Mouse (Mus musculus): ENCODE results near the gene Dennd2c. TPM values are rescaled to one million over a fixed set of nuclear protein-coding genes. Genes with fewer than 3 reads are reported as not detected.
"Not testable (repeated sequence)": the region's sequence is repeated elsewhere in the genome, so short reads cannot be mapped to it uniquely, and the experiment has no call there.

The Dennd2c gene
- polyA plus RNA-seq, 1 experiment from 2014 or later: 3.6 TPM

DNA sequence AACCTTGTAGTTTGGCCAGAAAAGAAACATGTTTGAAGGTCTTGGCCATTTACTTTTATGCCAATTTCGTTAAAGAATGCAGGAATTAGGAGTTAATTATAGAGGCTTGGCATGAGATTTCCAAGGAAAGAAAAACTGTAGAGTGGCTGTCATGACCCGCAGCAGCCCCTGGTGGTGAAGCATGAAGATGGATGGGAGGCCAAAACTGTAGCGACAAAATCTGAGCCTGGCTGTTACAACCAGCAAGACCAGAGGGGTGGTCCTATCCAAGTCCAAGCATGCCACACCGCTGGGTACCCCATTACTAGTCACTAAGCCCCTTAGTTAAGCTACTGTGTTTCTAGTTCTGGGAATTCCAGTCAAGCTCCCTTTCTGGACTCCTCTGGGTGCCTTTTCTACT is 78.8 kb downstream of the Dennd2c start:
- H3K27ac ChIP-seq (replicated peaks; ENCODE audit: low read depth, low read length): no peak overlapping the region
- H3K9ac ChIP-seq (replicated peaks; ENCODE audit: low read length): no peak overlapping the region
- H3K36me3 ChIP-seq (replicated peaks; ENCODE audit: control insufficient read depth, insufficient read depth, low read depth, low read length): no peaks in the 10 kb centered on the region; the same call in 1 of the 2 replicates
- H3K9me3 ChIP-seq (replicated peaks; ENCODE audit: control insufficient read depth, low read length): no peaks in the 10 kb centered on the region
- H3K27me3 ChIP-seq (ENCODE audit: control insufficient read depth, insufficient read depth, low read length): no peaks in the 10 kb centered on the region
- no peaks in the 10 kb centered on the region for H3K4me1 ChIP-seq (ENCODE audit: control insufficient read depth, insufficient read depth, low read length)
- no peak overlapping the region for H3K4me3 ChIP-seq (ENCODE audit: low read depth, low read length)
- ATAC-seq (replicated peaks; ENCODE audit: insufficient number of reproducible peaks, low FRiP score, low TSS enrichment, low read depth) (no peak), DNase-seq (ENCODE audit: low spot score) (no peak)
- WGBS: 56% methylated on average over 4 of the region's 4 CpGs
- no peak overlapping the region for H3K4me2 ChIP-seq (ENCODE audit: low read depth, low read length)

DNA sequence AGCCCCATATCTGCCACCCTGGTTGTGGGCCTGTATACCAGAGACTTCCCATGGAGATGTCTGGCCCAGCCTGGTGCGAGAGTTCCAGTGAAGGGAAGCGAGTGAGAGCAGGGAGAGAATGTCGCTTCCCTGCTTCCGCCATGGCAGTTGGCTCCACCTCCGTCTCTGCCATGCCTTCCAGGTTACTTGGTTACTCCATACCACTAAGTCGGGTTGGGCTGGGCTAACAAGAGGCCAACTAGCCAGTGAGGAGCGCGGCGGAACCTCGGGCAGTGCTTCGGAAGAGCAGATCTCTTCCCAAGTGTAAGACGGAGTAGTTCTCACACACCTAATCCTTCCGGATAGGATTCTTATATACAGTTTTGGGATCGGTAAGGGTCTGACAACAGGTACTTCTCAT is 80.4 kb downstream of the Dennd2c start:
- Histone ChIP-seq H3K27ac (replicated peaks; ENCODE audit: low read depth, low read length) (no peak overlapping the region), H3K9ac (replicated peaks; ENCODE audit: low read length) (no peak overlapping the region), H3K9me3 (replicated peaks; ENCODE audit: control insufficient read depth, low read length) (no peaks in the 10 kb centered on the region), H3K27me3 (ENCODE audit: control insufficient read depth, insufficient read depth, low read length) (no peaks in the 10 kb centered on the region), H3K4me3 (ENCODE audit: low read depth, low read length) (no peak overlapping the region), H3K36me3 (replicated peaks; ENCODE audit: control insufficient read depth, insufficient read depth, low read depth, low read length) (no peaks in the 10 kb centered on the region), H3K4me1 (ENCODE audit: control insufficient read depth, insufficient read depth, low read length) (no peaks in the 10 kb centered on the region), H3K4me2 (ENCODE audit: low read depth, low read length) (no peak overlapping the region)
- 77% methylated on average over 14 of the region's 14 CpGs for WGBS
- no peak for DNase-seq (ENCODE audit: low spot score)
- ATAC-seq (replicated peaks; ENCODE audit: insufficient number of reproducible peaks, low FRiP score, low TSS enrichment, low read depth): no peak

DNA sequence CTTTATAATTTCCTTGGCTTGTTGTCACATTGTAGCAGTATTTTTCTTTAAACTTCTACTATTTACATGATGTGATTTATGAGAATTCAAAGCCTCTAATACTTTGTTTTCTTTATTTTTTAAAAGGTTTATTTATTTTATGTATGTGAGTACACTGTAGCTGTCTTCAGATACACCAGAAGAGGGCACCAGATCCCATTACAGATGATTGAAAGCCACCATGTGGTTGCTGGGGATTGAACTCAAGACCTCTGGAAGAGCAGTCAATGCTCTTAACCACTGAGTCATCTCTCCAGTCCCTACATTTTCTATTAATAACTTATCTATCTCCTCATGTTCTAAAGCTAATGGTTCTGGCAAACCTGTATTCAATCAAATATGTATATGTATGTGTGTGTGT is 82.1 kb downstream of the Dennd2c start:
- H3K4me3 ChIP-seq (ENCODE audit: low read depth, low read length); H3K4me2 ChIP-seq (ENCODE audit: low read depth, low read length); ATAC-seq (replicated peaks; ENCODE audit: insufficient number of reproducible peaks, low FRiP score, low TSS enrichment, low read depth); H3K27ac ChIP-seq (replicated peaks; ENCODE audit: low read depth, low read length); H3K9me3 ChIP-seq (replicated peaks; ENCODE audit: control insufficient read depth, low read length); H3K36me3 ChIP-seq (replicated peaks; ENCODE audit: control insufficient read depth, insufficient read depth, low read depth, low read length); H3K4me1 ChIP-seq (ENCODE audit: control insufficient read depth, insufficient read depth, low read length); DNase-seq (ENCODE audit: low spot score); H3K9ac ChIP-seq (replicated peaks; ENCODE audit: low read length); H3K27me3 ChIP-seq (ENCODE audit: control insufficient read depth, insufficient read depth, low read length): not testable (repeated sequence)

DNA sequence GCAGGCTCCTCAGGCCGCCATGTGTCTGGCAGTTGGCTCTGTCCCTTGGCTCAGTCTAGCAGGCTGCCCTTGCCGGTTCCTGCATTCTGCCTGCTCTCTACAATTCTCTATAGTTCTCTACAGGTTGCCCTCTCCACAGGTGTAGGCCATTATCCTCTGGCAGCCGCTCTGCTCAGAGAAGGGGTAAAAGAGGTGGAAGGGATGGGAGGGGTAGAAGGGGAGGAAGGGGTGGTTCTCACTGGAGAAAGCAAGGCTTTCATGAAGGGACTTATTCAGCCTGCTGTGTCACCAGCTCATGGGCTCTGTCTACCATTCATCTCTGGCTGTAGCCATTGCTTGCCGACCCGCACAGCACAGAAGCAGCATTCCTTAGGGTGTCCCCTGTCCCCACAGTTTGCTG is 86.0 kb downstream of the Dennd2c start:
- ATAC-seq (replicated peaks; ENCODE audit: insufficient number of reproducible peaks, low FRiP score, low TSS enrichment, low read depth): no peak
- 52% methylated on average over 5 of the region's 5 CpGs for WGBS
- H3K36me3 ChIP-seq (replicated peaks; ENCODE audit: control insufficient read depth, insufficient read depth, low read depth, low read length): no peaks in the 10 kb centered on the region
- no peak overlapping the region for H3K4me3 ChIP-seq (ENCODE audit: low read depth, low read length)
- H3K4me1 ChIP-seq (ENCODE audit: control insufficient read depth, insufficient read depth, low read length): no peaks in the 10 kb centered on the region
- no peak for DNase-seq (ENCODE audit: low spot score)
- no peaks in the 10 kb centered on the region for H3K9me3 ChIP-seq (replicated peaks; ENCODE audit: control insufficient read depth, low read length)
- no peak overlapping the region for H3K9ac ChIP-seq (replicated peaks; ENCODE audit: low read length)
- H3K4me2 ChIP-seq (ENCODE audit: low read depth, low read length): no peak overlapping the region
- H3K27me3 ChIP-seq (ENCODE audit: control insufficient read depth, insufficient read depth, low read length): no peaks in the 10 kb centered on the region
- no peak overlapping the region for H3K27ac ChIP-seq (replicated peaks; ENCODE audit: low read depth, low read length)

DNA sequence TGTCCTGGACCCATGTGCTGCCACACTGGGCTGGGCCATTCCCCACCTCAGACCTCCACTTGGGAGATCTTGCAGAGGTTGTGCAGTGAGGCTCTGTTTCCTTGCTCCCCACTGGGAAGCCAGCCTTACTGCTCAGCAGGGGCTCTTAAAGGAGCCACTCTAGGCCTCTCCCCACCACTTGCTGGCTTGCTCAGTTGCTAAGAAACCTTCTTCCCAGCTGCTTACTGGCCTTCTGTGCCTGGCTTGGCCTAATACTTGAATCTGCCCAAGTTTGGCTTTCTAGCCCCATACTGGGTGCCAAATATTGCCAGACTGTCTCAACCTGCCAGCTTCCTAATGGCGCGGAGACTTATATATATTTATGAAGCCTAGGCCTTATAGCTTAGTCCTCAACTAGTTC is 86.5 kb downstream of the Dennd2c start:
- ATAC-seq (replicated peaks; ENCODE audit: insufficient number of reproducible peaks, low FRiP score, low TSS enrichment, low read depth): no peak
- WGBS: 97% methylated on average over 2 of the region's 2 CpGs

DNA sequence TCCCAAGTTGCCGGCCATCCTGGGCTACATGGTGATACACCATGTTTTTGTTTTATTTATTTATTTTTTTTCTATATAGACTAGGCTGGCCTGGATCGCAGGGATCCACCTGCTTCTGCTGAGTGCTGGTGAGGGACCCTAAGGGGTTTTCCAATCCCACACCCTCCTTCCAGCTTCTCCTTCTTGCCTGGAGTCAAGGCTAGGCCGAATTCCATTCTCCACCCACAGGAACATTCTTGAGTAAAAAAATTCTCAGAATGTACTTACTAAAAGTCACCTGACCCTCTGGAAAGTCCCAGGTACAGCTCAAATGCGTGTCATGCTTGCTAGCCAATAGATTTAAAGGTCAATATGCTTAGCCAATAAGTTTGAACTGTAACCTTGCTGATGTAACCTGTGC is 89.8 kb downstream of the Dennd2c start:
- H3K9ac ChIP-seq (replicated peaks; ENCODE audit: low read length): no peak overlapping the region
- H3K4me3 ChIP-seq (ENCODE audit: low read depth, low read length): no peak overlapping the region
- no peak overlapping the region for H3K4me2 ChIP-seq (ENCODE audit: low read depth, low read length)
- H3K27ac ChIP-seq (replicated peaks; ENCODE audit: low read depth, low read length): no peak overlapping the region
- no peak for DNase-seq (ENCODE audit: low spot score)
- WGBS: 86% methylated on average over 4 of the region's 4 CpGs
- ATAC-seq (replicated peaks; ENCODE audit: insufficient number of reproducible peaks, low FRiP score, low TSS enrichment, low read depth): no peak
- H3K36me3 ChIP-seq (replicated peaks; ENCODE audit: control insufficient read depth, insufficient read depth, low read depth, low read length): no peaks in the 10 kb centered on the region
- no peaks in the 10 kb centered on the region for H3K4me1 ChIP-seq (ENCODE audit: control insufficient read depth, insufficient read depth, low read length)
- no peaks in the 10 kb centered on the region for H3K9me3 ChIP-seq (replicated peaks; ENCODE audit: control insufficient read depth, low read length)
- H3K27me3 ChIP-seq (ENCODE audit: control insufficient read depth, insufficient read depth, low read length): no peaks in the 10 kb centered on the region

More for the DNA sequence above, 86.5 kb downstream of the Dennd2c start:
- DNase-seq (ENCODE audit: low spot score): no peak
- H3K9ac ChIP-seq (replicated peaks; ENCODE audit: low read length): no peak overlapping the region
- no peak overlapping the region for H3K4me3 ChIP-seq (ENCODE audit: low read depth, low read length)
- H3K27ac ChIP-seq (replicated peaks; ENCODE audit: low read depth, low read length): no peak overlapping the region
- H3K9me3 ChIP-seq (replicated peaks; ENCODE audit: control insufficient read depth, low read length): no peaks in the 10 kb centered on the region
- no peak overlapping the region for H3K4me2 ChIP-seq (ENCODE audit: low read depth, low read length)
- no peaks in the 10 kb centered on the region for H3K27me3 ChIP-seq (ENCODE audit: control insufficient read depth, insufficient read depth, low read length)
- no peaks in the 10 kb centered on the region for H3K4me1 ChIP-seq (ENCODE audit: control insufficient read depth, insufficient read depth, low read length)
- H3K36me3 ChIP-seq (replicated peaks; ENCODE audit: control insufficient read depth, insufficient read depth, low read depth, low read length): no peaks in the 10 kb centered on the region

DNA sequence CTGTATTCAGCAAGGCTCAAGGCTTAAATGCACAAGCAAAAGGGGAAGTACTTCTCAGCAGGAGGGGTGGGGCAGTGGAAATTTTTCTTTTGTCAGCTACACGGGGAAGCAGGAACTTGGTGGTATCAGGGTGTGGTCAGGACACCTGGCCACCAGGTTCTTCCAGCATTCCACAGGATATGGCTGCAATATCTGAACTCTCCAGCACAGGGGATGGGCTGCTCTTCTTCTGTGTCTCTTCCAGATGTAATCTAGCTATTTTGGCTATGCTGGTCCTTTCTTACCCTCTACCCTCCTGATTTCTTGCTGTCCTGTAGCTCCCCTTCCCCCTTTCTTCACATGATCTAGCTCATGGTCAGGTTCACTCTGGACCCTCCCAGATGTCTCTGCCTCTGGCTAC is 90.8 kb downstream of the Dennd2c start:
- Histone ChIP-seq H3K27ac (replicated peaks; ENCODE audit: low read depth, low read length) (no peak overlapping the region), H3K4me1 (ENCODE audit: control insufficient read depth, insufficient read depth, low read length) (no peaks in the 10 kb centered on the region), H3K4me3 (ENCODE audit: low read depth, low read length) (no peak overlapping the region), H3K36me3 (replicated peaks; ENCODE audit: control insufficient read depth, insufficient read depth, low read depth, low read length) (no peaks in the 10 kb centered on the region), H3K9ac (replicated peaks; ENCODE audit: low read length) (no peak overlapping the region), H3K27me3 (ENCODE audit: control insufficient read depth, insufficient read depth, low read length) (no peaks in the 10 kb centered on the region), H3K4me2 (ENCODE audit: low read depth, low read length) (no peak overlapping the region), H3K9me3 (replicated peaks; ENCODE audit: control insufficient read depth, low read length) (no peaks in the 10 kb centered on the region)
- ATAC-seq (replicated peaks; ENCODE audit: insufficient number of reproducible peaks, low FRiP score, low TSS enrichment, low read depth) (no peak), DNase-seq (ENCODE audit: low spot score) (no peak)
- 55% methylated on average over 1 of the region's 1 CpGs for WGBS

DNA sequence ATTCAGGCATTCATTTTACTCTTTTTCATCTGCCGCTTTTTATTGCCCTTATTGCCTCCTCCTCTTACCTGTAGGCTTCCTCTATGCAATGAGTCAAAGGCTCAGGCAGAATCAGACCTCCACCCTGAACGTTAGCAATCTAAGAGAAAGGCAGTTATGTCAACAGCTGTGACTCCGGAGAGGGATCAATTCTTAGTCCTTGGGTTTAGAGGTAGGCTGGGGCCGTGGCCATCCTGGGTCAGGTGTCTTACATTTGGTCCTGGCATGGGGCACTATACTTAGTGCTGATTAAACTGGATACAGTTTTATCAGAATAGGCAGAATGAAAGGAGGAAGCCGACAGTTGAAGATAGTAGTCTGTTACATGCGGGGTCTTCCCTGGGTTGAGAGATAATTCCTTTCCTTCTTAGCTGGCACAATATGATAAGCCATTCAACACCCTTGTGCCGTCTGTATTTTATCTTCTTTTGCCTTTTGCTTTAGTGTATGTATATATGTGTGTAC is 94.0 kb downstream of the Dennd2c start:
- Histone ChIP-seq H3K36me3 (replicated peaks; ENCODE audit: control insufficient read depth, insufficient read depth, low read depth, low read length) (no peaks in the 10 kb centered on the region), H3K27me3 (ENCODE audit: control insufficient read depth, insufficient read depth, low read length) (no peaks in the 10 kb centered on the region), H3K4me1 (ENCODE audit: control insufficient read depth, insufficient read depth, low read length) (no peaks in the 10 kb centered on the region), H3K4me2 (ENCODE audit: low read depth, low read length) (no peak overlapping the region; the same call in 1 of the 2 replicates), H3K27ac (replicated peaks; ENCODE audit: low read depth, low read length) (no peak overlapping the region), H3K9ac (replicated peaks; ENCODE audit: low read length) (no peak overlapping the region), H3K4me3 (ENCODE audit: low read depth, low read length) (no peak overlapping the region), H3K9me3 (replicated peaks; ENCODE audit: control insufficient read depth, low read length) (no peaks in the 10 kb centered on the region)
- 85% methylated on average over 7 of the region's 7 CpGs for WGBS
- DNase-seq (ENCODE audit: low spot score): no peak
- no peak for ATAC-seq (replicated peaks; ENCODE audit: insufficient number of reproducible peaks, low FRiP score, low TSS enrichment, low read depth)
